Mouse (Mus musculus): ENCODE data around the gene Rpl41. TPM values are rescaled to one million over a fixed set of nuclear protein-coding genes. Genes with fewer than 3 reads are reported as not detected.

Gene Rpl41
- polyA plus RNA-seq, 1 experiment, result 1,490 TPM

GRCm38 (mm10) chr10:128525671-128526308 lies 23.3 kb downstream of the Rpl41 start, which contains the start of gene Esyt1:
Esyt1 (minus strand) TSS chr10:128525871.
- Histone ChIP-seq H3K27me3 (ENCODE audit: control insufficient read depth, insufficient read depth, low read length) (no peaks in the 10 kb centered on the region), H3K4me3 (replicated peaks; ENCODE audit: insufficient read depth, low read depth, low read length) (peak within 1 kb of the TSS; percentile 71), H3K4me1 (ENCODE audit: control insufficient read depth, insufficient read depth, low read length) (peaks cover 7% of the 10 kb centered on the region; the same call in 1 of the 2 replicates), H3K27ac (ENCODE audit: insufficient read depth, low read length) (peak within 1 kb of the TSS; percentile 20; the same call in 1 of the 2 replicates)
- peak; percentile 90 to 98 for DNase-seq
- TF ChIP-seq CTCF (IDR thresholded peaks at IDR 0.05; ENCODE audit: borderline replicate concordance, insufficient read depth, low read depth, low read length) (no peak), POLR2A (IDR thresholded peaks at IDR 0.05; ENCODE audit: borderline replicate concordance, insufficient read depth, low read length) (0 out of 2 replicates have a peak, but pooled peaks have one; percentile 38)
- under 1% methylated on average over 37 of the region's 37 CpGs for WGBS

- Histone ChIP-seq H3K4me1 (ENCODE audit: control insufficient read depth, insufficient read depth, low read length) (peaks cover 7% of the 10 kb centered on the region; the same call in 1 of the 2 replicates), H3K4me3 (replicated peaks; ENCODE audit: insufficient read depth, low read depth, low read length) (peak overlapping the region; percentile 71), H3K27me3 (ENCODE audit: control insufficient read depth, insufficient read depth, low read length) (no peaks in the 10 kb centered on the region), H3K27ac (ENCODE audit: insufficient read depth, low read length) (peak overlapping the region; percentile 20; the same call in 1 of the 2 replicates)
- peak; percentile 54 to 67 for DNase-seq
- WGBS, result under 1% methylated on average over 58 of the region's 58 CpGs
- no peak for TF ChIP-seq CTCF (IDR thresholded peaks at IDR 0.05; ENCODE audit: borderline replicate concordance, insufficient read depth, low read depth, low read length)
- no peak for TF ChIP-seq POLR2A (IDR thresholded peaks at IDR 0.05; ENCODE audit: borderline replicate concordance, insufficient read depth, low read length)
Observed at GRCm38 (mm10) chr10:128524732-128525662, 24.1 kb downstream of the Rpl41 start.

GRCm38 (mm10) chr10:128524111-128524731 lies 24.9 kb downstream of the Rpl41 start:
- DNase-seq, result peak in 1 of 2 experiments; percentile 35
- WGBS, result 28% methylated on average over 11 of the region's 11 CpGs
- Histone ChIP-seq H3K4me3 (replicated peaks; ENCODE audit: insufficient read depth, low read depth, low read length) (peak overlapping the region; percentile 71), H3K27ac (ENCODE audit: insufficient read depth, low read length) (no peak overlapping the region), H3K4me1 (ENCODE audit: control insufficient read depth, insufficient read depth, low read length) (peaks cover 10% of the 10 kb centered on the region), H3K27me3 (ENCODE audit: control insufficient read depth, insufficient read depth, low read length) (no peaks in the 10 kb centered on the region)
- TF ChIP-seq POLR2A (IDR thresholded peaks at IDR 0.05; ENCODE audit: borderline replicate concordance, insufficient read depth, low read length) (no peak), CTCF (IDR thresholded peaks at IDR 0.05; ENCODE audit: borderline replicate concordance, insufficient read depth, low read depth, low read length) (no peak)

GRCm38 (mm10) chr10:128522351-128522750 lies 26.8 kb downstream of the Rpl41 start:
- Histone ChIP-seq H3K4me3 (replicated peaks; ENCODE audit: insufficient read depth, low read depth, low read length) (no peak overlapping the region), H3K4me1 (ENCODE audit: control insufficient read depth, insufficient read depth, low read length) (peaks cover 11% of the 10 kb centered on the region), H3K27me3 (ENCODE audit: control insufficient read depth, insufficient read depth, low read length) (no peaks in the 10 kb centered on the region), H3K27ac (ENCODE audit: insufficient read depth, low read length) (no peak overlapping the region)
- DNase-seq, result no peak
- TF ChIP-seq CTCF (IDR thresholded peaks at IDR 0.05; ENCODE audit: borderline replicate concordance, insufficient read depth, low read depth, low read length), result no peak
- no peak for TF ChIP-seq POLR2A (IDR thresholded peaks at IDR 0.05; ENCODE audit: borderline replicate concordance, insufficient read depth, low read length)
- WGBS, result 79% methylated on average over 6 of the region's 6 CpGs

GRCm38 (mm10) chr10:128520591-128520990 lies 28.5 kb downstream of the Rpl41 start:
- no peak overlapping the region for H3K4me3 ChIP-seq (replicated peaks; ENCODE audit: insufficient read depth, low read depth, low read length)
- H3K27ac ChIP-seq (ENCODE audit: insufficient read depth, low read length), result no peak overlapping the region
- 84% methylated on average over 16 of the region's 16 CpGs for WGBS
- DNase-seq, result no peak
- TF ChIP-seq CTCF (IDR thresholded peaks at IDR 0.05; ENCODE audit: borderline replicate concordance, insufficient read depth, low read depth, low read length), result no peak
- TF ChIP-seq POLR2A (IDR thresholded peaks at IDR 0.05; ENCODE audit: borderline replicate concordance, insufficient read depth, low read length), result no peak
- no peaks in the 10 kb centered on the region for H3K27me3 ChIP-seq (ENCODE audit: control insufficient read depth, insufficient read depth, low read length)
- peaks cover 11% of the 10 kb centered on the region for H3K4me1 ChIP-seq (ENCODE audit: control insufficient read depth, insufficient read depth, low read length)

GRCm38 (mm10) chr10:128518833-128519232 lies 30.3 kb downstream of the Rpl41 start:
- peak; percentile 51 to 61 for DNase-seq
- Histone ChIP-seq H3K4me3 (replicated peaks; ENCODE audit: insufficient read depth, low read depth, low read length) (no peak overlapping the region), H3K27ac (ENCODE audit: insufficient read depth, low read length) (no peak overlapping the region), H3K4me1 (ENCODE audit: control insufficient read depth, insufficient read depth, low read length) (peaks cover 5% of the 10 kb centered on the region), H3K27me3 (ENCODE audit: control insufficient read depth, insufficient read depth, low read length) (no peaks in the 10 kb centered on the region)
- TF ChIP-seq POLR2A (IDR thresholded peaks at IDR 0.05; ENCODE audit: borderline replicate concordance, insufficient read depth, low read length), result no peak
- peak; percentile 77 for TF ChIP-seq CTCF (IDR thresholded peaks at IDR 0.05; ENCODE audit: borderline replicate concordance, insufficient read depth, low read depth, low read length)
- 60% methylated on average over 7 of the region's 7 CpGs for WGBS

GRCm38 (mm10) chr10:128516677-128517076 lies 32.4 kb downstream of the Rpl41 start:
- Histone ChIP-seq H3K27me3 (ENCODE audit: control insufficient read depth, insufficient read depth, low read length) (no peaks in the 10 kb centered on the region), H3K4me1 (ENCODE audit: control insufficient read depth, insufficient read depth, low read length) (peaks cover 5% of the 10 kb centered on the region; the same call in 1 of the 2 replicates), H3K27ac (ENCODE audit: insufficient read depth, low read length) (no peak overlapping the region), H3K4me3 (replicated peaks; ENCODE audit: insufficient read depth, low read depth, low read length) (no peak overlapping the region)
- no peak for TF ChIP-seq CTCF (IDR thresholded peaks at IDR 0.05; ENCODE audit: borderline replicate concordance, insufficient read depth, low read depth, low read length)
- TF ChIP-seq POLR2A (IDR thresholded peaks at IDR 0.05; ENCODE audit: borderline replicate concordance, insufficient read depth, low read length), result no peak
- 41% methylated on average over 6 of the region's 6 CpGs for WGBS
- DNase-seq, result no peak
